Mouse (Mus musculus): ENCODE data around the gene Psapl1. TPM values are rescaled to one million over a fixed set of nuclear protein-coding genes. Genes with fewer than 3 reads are reported as not detected.

The Psapl1 gene
- polyA plus RNA-seq, 1 experiment from 2014 or later = not detected

- H3K4me2 ChIP-seq (ENCODE audit: low read length) = no peak overlapping the region
- H3K4me3 ChIP-seq (ENCODE audit: control insufficient read depth in 1 of 2, insufficient read depth in 1 of 2, low read depth in 1 of 2, low read length in 2 of 2) = no peak overlapping the region
- H3K27me3 ChIP-seq (ENCODE audit: control insufficient read depth, insufficient read depth, low read length) = no peaks in the 10 kb centered on the region
- no peaks in the 10 kb centered on the region for H3K9me3 ChIP-seq (ENCODE audit: control insufficient read depth, low read length)
- peaks cover 0 to 6% of the 10 kb centered on the region in 2 experiments; a peak in 2 of 4 replicates for H3K4me1 ChIP-seq (ENCODE audit: control insufficient read depth in 2 of 2, insufficient read depth in 2 of 2, low read length in 2 of 2)
- ATAC-seq (ENCODE audit: insufficient number of reproducible peaks, insufficient read depth, low FRiP score, low read depth) = no peak
- no peaks in the 10 kb centered on the region for H3K36me3 ChIP-seq (ENCODE audit: control insufficient read depth, insufficient read depth, low read length)
- no peak overlapping the region for H3K27ac ChIP-seq (replicated peaks in 1 of 2; ENCODE audit: control insufficient read depth in 1 of 2, insufficient read depth in 1 of 2, low read depth in 2 of 2, low read length in 2 of 2)
- 89% methylated on average over 3 of the region's 3 CpGs for WGBS
- no peak overlapping the region for H3K9ac ChIP-seq (ENCODE audit: low read length)
Observed at GRCm38 (mm10) chr5:36208803-36209202, 5.0 kb downstream of the Psapl1 start.

DNA sequence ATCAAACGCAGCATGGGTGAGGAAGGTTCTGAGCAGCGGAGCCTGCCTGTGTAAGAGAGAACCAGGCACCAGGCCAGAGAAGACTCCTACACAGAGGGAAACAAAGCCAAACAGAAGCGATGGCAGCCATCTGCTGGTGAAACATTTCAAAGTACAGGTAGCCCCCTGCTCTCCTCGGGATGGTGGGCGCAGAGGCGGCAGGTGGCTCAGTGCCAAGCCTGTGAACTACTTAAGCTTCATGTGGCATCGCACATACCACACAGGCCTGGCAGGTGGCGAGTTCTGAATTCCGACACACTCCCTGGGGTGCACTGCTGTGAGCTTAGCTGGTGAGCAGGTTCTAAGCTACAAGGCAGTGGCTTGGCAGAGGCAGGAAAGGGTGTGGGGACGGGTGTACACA, 9.5 kb downstream of the Psapl1 start:
- H3K27me3 ChIP-seq (ENCODE audit: control insufficient read depth, insufficient read depth, low read length) = no peaks in the 10 kb centered on the region
- WGBS = 75% methylated on average over 10 of the region's 10 CpGs
- no peak overlapping the region for H3K27ac ChIP-seq (replicated peaks in 1 of 2; ENCODE audit: control insufficient read depth in 1 of 2, insufficient read depth in 1 of 2, low read depth in 2 of 2, low read length in 2 of 2)
- no peak overlapping the region for H3K9ac ChIP-seq (ENCODE audit: low read length)
- H3K4me1 ChIP-seq (ENCODE audit: control insufficient read depth in 2 of 2, insufficient read depth in 2 of 2, low read length in 2 of 2) = no peaks in the 10 kb centered on the region; a peak in 2 of 4 replicates
- no peak overlapping the region for H3K4me3 ChIP-seq (ENCODE audit: control insufficient read depth in 1 of 2, insufficient read depth in 1 of 2, low read depth in 1 of 2, low read length in 2 of 2)
- no peaks in the 10 kb centered on the region for H3K36me3 ChIP-seq (ENCODE audit: control insufficient read depth, insufficient read depth, low read length)
- peaks cover 11% of the 10 kb centered on the region for H3K9me3 ChIP-seq (ENCODE audit: control insufficient read depth, low read length)
- H3K4me2 ChIP-seq (ENCODE audit: low read length) = no peak overlapping the region
- ATAC-seq (ENCODE audit: insufficient number of reproducible peaks, insufficient read depth, low FRiP score, low read depth) = no peak

- H3K9me3 ChIP-seq (ENCODE audit: control insufficient read depth, low read length) = peaks cover 5% of the 10 kb centered on the region; the same call in 1 of the 2 replicates
- H3K27me3 ChIP-seq (ENCODE audit: control insufficient read depth, insufficient read depth, low read length) = no peaks in the 10 kb centered on the region
- no peak overlapping the region for H3K4me2 ChIP-seq (ENCODE audit: low read length)
- H3K4me1 ChIP-seq (ENCODE audit: control insufficient read depth in 2 of 2, insufficient read depth in 2 of 2, low read length in 2 of 2) = peaks cover 0 to 4% of the 10 kb centered on the region in 2 experiments; a peak in 3 of 4 replicates
- no peak for ATAC-seq (ENCODE audit: insufficient number of reproducible peaks, insufficient read depth, low FRiP score, low read depth)
- no peak overlapping the region for H3K9ac ChIP-seq (ENCODE audit: low read length)
- no peak overlapping the region for H3K4me3 ChIP-seq (ENCODE audit: control insufficient read depth in 1 of 2, insufficient read depth in 1 of 2, low read depth in 1 of 2, low read length in 2 of 2)
- no peaks in the 10 kb centered on the region for H3K36me3 ChIP-seq (ENCODE audit: control insufficient read depth, insufficient read depth, low read length)
- H3K27ac ChIP-seq (replicated peaks in 1 of 2; ENCODE audit: control insufficient read depth in 1 of 2, insufficient read depth in 1 of 2, low read depth in 2 of 2, low read length in 2 of 2) = no peak overlapping the region
- 79% methylated on average over 4 of the region's 4 CpGs for WGBS
Observed at GRCm38 (mm10) chr5:36220105-36220504, 16.3 kb downstream of the Psapl1 start.

GRCm38 (mm10) chr5:36220626-36221025, 16.8 kb downstream of the Psapl1 start:
- WGBS = 68% methylated on average over 6 of the region's 6 CpGs
- peaks cover 5% of the 10 kb centered on the region; the same call in 1 of the 2 replicates for H3K9me3 ChIP-seq (ENCODE audit: control insufficient read depth, low read length)
- H3K9ac ChIP-seq (ENCODE audit: low read length) = no peak overlapping the region
- H3K4me1 ChIP-seq (ENCODE audit: control insufficient read depth in 2 of 2, insufficient read depth in 2 of 2, low read length in 2 of 2) = peaks cover 0 to 4% of the 10 kb centered on the region in 2 experiments; a peak in 3 of 4 replicates
- no peak for ATAC-seq (ENCODE audit: insufficient number of reproducible peaks, insufficient read depth, low FRiP score, low read depth)
- no peaks in the 10 kb centered on the region for H3K27me3 ChIP-seq (ENCODE audit: control insufficient read depth, insufficient read depth, low read length)
- no peak overlapping the region for H3K4me2 ChIP-seq (ENCODE audit: low read length)
- H3K4me3 ChIP-seq (ENCODE audit: control insufficient read depth in 1 of 2, insufficient read depth in 1 of 2, low read depth in 1 of 2, low read length in 2 of 2) = no peak overlapping the region
- no peak overlapping the region for H3K27ac ChIP-seq (replicated peaks in 1 of 2; ENCODE audit: control insufficient read depth in 1 of 2, insufficient read depth in 1 of 2, low read depth in 2 of 2, low read length in 2 of 2)
- H3K36me3 ChIP-seq (ENCODE audit: control insufficient read depth, insufficient read depth, low read length) = no peaks in the 10 kb centered on the region

- Histone ChIP-seq H3K4me1 (ENCODE audit: control insufficient read depth in 2 of 2, insufficient read depth in 2 of 2, low read length in 2 of 2) (peaks cover 4 to 6% of the 10 kb centered on the region in 2 experiments), H3K27ac (replicated peaks in 1 of 2; ENCODE audit: control insufficient read depth in 1 of 2, insufficient read depth in 1 of 2, low read depth in 2 of 2, low read length in 2 of 2) (no peak overlapping the region), H3K4me2 (ENCODE audit: low read length) (no peak overlapping the region), H3K27me3 (ENCODE audit: control insufficient read depth, insufficient read depth, low read length) (no peaks in the 10 kb centered on the region), H3K36me3 (ENCODE audit: control insufficient read depth, insufficient read depth, low read length) (no peaks in the 10 kb centered on the region), H3K9ac (ENCODE audit: low read length) (no peak overlapping the region), H3K9me3 (ENCODE audit: control insufficient read depth, low read length) (no peaks in the 10 kb centered on the region), H3K4me3 (ENCODE audit: control insufficient read depth in 1 of 2, insufficient read depth in 1 of 2, low read depth in 1 of 2, low read length in 2 of 2) (no peak overlapping the region)
- no peak for ATAC-seq (ENCODE audit: insufficient number of reproducible peaks, insufficient read depth, low FRiP score, low read depth)
- 65% methylated on average over 6 of the region's 6 CpGs for WGBS
Observed at GRCm38 (mm10) chr5:36223787-36224186, 20.0 kb downstream of the Psapl1 start.

DNA sequence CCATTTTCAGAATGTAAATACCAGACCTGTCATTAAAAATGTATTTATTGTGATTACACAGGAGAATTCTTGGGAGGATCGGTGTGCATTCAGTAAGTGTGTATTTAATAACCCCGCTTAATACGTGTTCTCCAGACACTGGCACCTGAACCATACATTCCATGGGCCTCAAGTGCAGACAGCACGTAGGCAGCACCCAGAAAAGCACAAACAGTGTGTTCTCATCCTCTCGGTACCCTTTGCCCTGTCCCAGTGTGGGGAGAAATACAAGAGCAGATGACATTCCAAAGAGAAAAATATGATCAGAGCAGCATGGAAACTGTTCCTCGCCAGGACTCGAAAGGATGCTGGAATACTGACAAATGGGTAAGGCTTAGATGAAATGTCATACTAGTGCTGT, 22.0 kb downstream of the Psapl1 start:
- H3K9ac ChIP-seq (ENCODE audit: low read length) = no peak overlapping the region
- H3K4me1 ChIP-seq (ENCODE audit: control insufficient read depth in 2 of 2, insufficient read depth in 2 of 2, low read length in 2 of 2) = peaks cover 4 to 7% of the 10 kb centered on the region in 2 experiments
- H3K27ac ChIP-seq (replicated peaks in 1 of 2; ENCODE audit: control insufficient read depth in 1 of 2, insufficient read depth in 1 of 2, low read depth in 2 of 2, low read length in 2 of 2) = peak overlapping the region; percentile 52 to 56
- ATAC-seq (ENCODE audit: insufficient number of reproducible peaks, insufficient read depth, low FRiP score, low read depth) = no peak
- H3K4me3 ChIP-seq (ENCODE audit: control insufficient read depth in 1 of 2, insufficient read depth in 1 of 2, low read depth in 1 of 2, low read length in 2 of 2) = no peak overlapping the region
- H3K36me3 ChIP-seq (ENCODE audit: control insufficient read depth, insufficient read depth, low read length) = no peaks in the 10 kb centered on the region
- 78% methylated on average over 7 of the region's 7 CpGs for WGBS
- no peak overlapping the region for H3K4me2 ChIP-seq (ENCODE audit: low read length)
- H3K9me3 ChIP-seq (ENCODE audit: control insufficient read depth, low read length) = no peaks in the 10 kb centered on the region
- no peaks in the 10 kb centered on the region for H3K27me3 ChIP-seq (ENCODE audit: control insufficient read depth, insufficient read depth, low read length)

DNA sequence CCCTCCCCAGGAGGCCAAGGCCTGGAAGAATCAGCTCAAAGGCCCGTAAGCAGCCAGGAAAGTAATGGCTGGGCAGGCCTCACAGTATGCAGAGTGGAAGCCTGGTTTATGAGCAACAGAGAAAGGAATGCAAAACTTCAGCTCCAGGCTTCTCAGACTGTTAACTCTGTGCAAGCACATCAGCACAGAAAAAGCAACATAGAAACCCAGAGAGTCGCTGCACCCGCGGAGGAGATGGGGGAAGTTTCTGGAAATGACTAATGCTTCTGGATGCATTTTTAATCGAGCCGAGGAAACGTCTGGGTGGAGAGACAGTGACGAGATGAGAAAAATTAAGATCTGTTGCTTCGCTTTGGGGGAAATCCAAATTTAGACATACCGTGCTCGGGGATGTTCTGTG, 22.5 kb downstream of the Psapl1 start:
- H3K9me3 ChIP-seq (ENCODE audit: control insufficient read depth, low read length) = no peaks in the 10 kb centered on the region
- peak overlapping the region; percentile 52 to 56 for H3K27ac ChIP-seq (replicated peaks in 1 of 2; ENCODE audit: control insufficient read depth in 1 of 2, insufficient read depth in 1 of 2, low read depth in 2 of 2, low read length in 2 of 2)
- H3K9ac ChIP-seq (ENCODE audit: low read length) = no peak overlapping the region
- no peaks in the 10 kb centered on the region for H3K36me3 ChIP-seq (ENCODE audit: control insufficient read depth, insufficient read depth, low read length)
- H3K4me1 ChIP-seq (ENCODE audit: control insufficient read depth in 2 of 2, insufficient read depth in 2 of 2, low read length in 2 of 2) = peaks cover 4 to 5% of the 10 kb centered on the region in 2 experiments; a peak in 3 of 4 replicates
- 47% methylated on average over 11 of the region's 11 CpGs for WGBS
- H3K4me3 ChIP-seq (ENCODE audit: control insufficient read depth in 1 of 2, insufficient read depth in 1 of 2, low read depth in 1 of 2, low read length in 2 of 2) = no peak overlapping the region
- H3K4me2 ChIP-seq (ENCODE audit: low read length) = no peak overlapping the region
- no peak for ATAC-seq (ENCODE audit: insufficient number of reproducible peaks, insufficient read depth, low FRiP score, low read depth)
- no peaks in the 10 kb centered on the region for H3K27me3 ChIP-seq (ENCODE audit: control insufficient read depth, insufficient read depth, low read length)
